Mouse (Mus musculus): ENCODE measurements around the gene Etv3. TPM values are rescaled to one million over a fixed set of nuclear protein-coding genes. Genes with fewer than 3 reads are reported as not detected.

Gene Etv3
- 82.1 TPM for polyA plus RNA-seq (2017; shearing (Covaris generic))

GRCm38 (mm10) chr3:87525043-87525836 is at the start of gene Etv3:
Gene Etv3 (plus strand): TSS chr3:87525407.

Other genes with a start within 250 kb of the Etv3 start
- gene Cd5l, start 167.5 kb upstream of the Etv3 start, polyA plus RNA-seq (2017; shearing (Covaris generic)): 0.19 TPM
- 12.3 TPM for gene Fcrl1, start 149.0 kb upstream of the Etv3 start, polyA plus RNA-seq (2017; shearing (Covaris generic))
- not detected for gene Fcrl5, start 89.6 kb upstream of the Etv3 start, polyA plus RNA-seq (2017; shearing (Covaris generic))
- gene Arhgef11, start 92.2 kb downstream of the Etv3 start, polyA plus RNA-seq (2017; shearing (Covaris generic)): 8.4 TPM
- not detected for gene Lrrc71, start 223.2 kb downstream of the Etv3 start, polyA plus RNA-seq (2017; shearing (Covaris generic))

All from effector memory CD4-positive, alpha-beta T cell, adult 5 months (primary cell).